Mouse (Mus musculus) embryonic facial prominence, embryonic 14.5 days (tissue): ENCODE results near the gene Sphk1. TPM values are rescaled to one million over a fixed set of nuclear protein-coding genes. Genes with fewer than 3 reads are reported as not detected.

Source experiments
- ATAC-seq: fragments of 200-750 bp; cut with Nextera tagmentation; 2 replicates; pipeline ENCODE4 v1.8.0; 2017; ENCODE audit warnings: low read depth, moderate number of reproducible peaks, moderate TSS enrichment
- DNase-seq: peaks from one replicate; pipeline ENCODE4 v3.0.0-alpha.2; 2015; ENCODE audit warnings: low spot score
- H3K27ac ChIP-seq: fragments of 300-500 bp; sonication (generic); replicated peaks from 2 replicates; pipeline ENCODE4 v1.5.1; 2014; ENCODE audit warnings: low read depth, mild to moderate bottlenecking, low read length, moderate library complexity
- H3K27me3 ChIP-seq: fragments of 300-500 bp; sonication (generic); replicated peaks from 2 replicates; pipeline ENCODE4 v1.6.1; 2014; ENCODE audit warnings: low read length; ENCODE audit not compliant: control insufficient read depth, insufficient read depth
- H3K36me3 ChIP-seq: fragments of 300-500 bp; sonication (generic); 2 replicates; pipeline ENCODE4 v1.6.1; 2014; ENCODE audit warnings: low read length, mixed read lengths; ENCODE audit not compliant: control insufficient read depth, insufficient read depth
- H3K4me1 ChIP-seq: fragments of 300-500 bp; sonication (generic); 2 replicates; pipeline ENCODE4 v1.6.1; 2014; ENCODE audit warnings: antibody characterized with exemption, low read length; ENCODE audit not compliant: control insufficient read depth, insufficient read depth
- H3K4me2 ChIP-seq: fragments of 300-500 bp; sonication (generic); 2 replicates; pipeline ENCODE4 v1.6.1; 2014; ENCODE audit warnings: low read depth, mild to moderate bottlenecking, low read length, moderate library complexity, mixed read lengths
- H3K4me3 ChIP-seq: fragments of 300-500 bp; sonication (generic); 2 replicates; pipeline ENCODE4 v1.5.1; 2014; ENCODE audit warnings: low read depth, mild to moderate bottlenecking, low read length
- H3K9ac ChIP-seq: fragments of 300-500 bp; sonication (generic); 2 replicates; pipeline ENCODE4 v1.6.1; 2014; ENCODE audit warnings: low read depth, mild to moderate bottlenecking, low read length, moderate library complexity, mixed read lengths
- H3K9me3 ChIP-seq: fragments of 300-500 bp; sonication (generic); 2 replicates; pipeline ENCODE4 v1.6.1; 2016; ENCODE audit warnings: low read length; ENCODE audit not compliant: control insufficient read depth
- WGBS: fragments of 180-500 bp; shearing (Covaris S2); extraction: QIAGEN DNeasy Blood & Tissue Kit; methylation state at CpG from one replicate; pipeline ENCODE4 v1.1.7; 2014; 5-methylcytosine and 5-hydroxymethylcytosine counted together
- polyA plus RNA-seq: library from polyadenylated mRNA; unstranded; fragments of >200 nt; fragmentation: Nextera tagmentation; extraction: Ambion mirVana; gene quantifications from 2 replicates; pipeline ENCODE4 v1.2.1, GENCODE M21; 2014

The Sphk1 gene
- polyA plus RNA-seq, 1 experiment from 2014 or later = 7.8 TPM

DNA sequence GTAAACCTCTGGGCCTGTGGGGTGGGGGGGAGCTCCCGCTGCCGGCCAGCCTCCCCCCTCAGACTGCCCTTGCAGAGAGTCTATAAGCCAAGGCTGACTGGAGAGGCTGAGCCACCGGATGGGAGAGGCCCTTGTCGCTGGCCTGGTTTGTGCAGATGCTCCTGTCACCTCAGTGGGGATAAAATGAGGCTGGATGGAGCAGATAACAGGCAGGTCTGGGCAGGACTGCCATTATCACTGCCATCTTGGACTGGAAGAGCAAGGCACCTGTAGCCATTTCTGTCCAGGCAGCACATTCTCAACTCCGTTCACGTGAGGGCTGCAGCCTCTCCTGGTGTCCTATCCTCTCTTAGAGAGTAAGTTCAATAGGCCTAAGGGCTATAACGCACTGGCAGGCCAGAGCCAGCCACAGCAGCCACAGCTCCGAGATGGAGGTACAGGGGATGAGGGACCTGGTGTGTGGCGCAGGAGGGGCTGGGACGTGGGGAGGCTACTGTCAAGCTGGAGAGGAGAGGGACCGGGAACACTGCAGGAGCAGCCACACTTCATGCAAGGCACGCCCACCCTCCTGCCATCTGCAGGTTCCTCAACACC, 7.5 kb downstream of the Sphk1 start:
- DNase-seq (no peak), ATAC-seq (no peak)
- Histone ChIP-seq H3K4me1 (peaks cover 6% of the 10 kb centered on the region), H3K4me2 (no peak overlapping the region), H3K9ac (no peak overlapping the region), H3K27me3 (peaks cover 9% of the 10 kb centered on the region; the same call in 1 of the 2 replicates), H3K9me3 (no peaks in the 10 kb centered on the region), H3K4me3 (no peak overlapping the region), H3K27ac (no peak overlapping the region), H3K36me3 (peaks cover 60% of the 10 kb centered on the region)
- 70% methylated on average over 12 of the region's 12 CpGs for WGBS

DNA sequence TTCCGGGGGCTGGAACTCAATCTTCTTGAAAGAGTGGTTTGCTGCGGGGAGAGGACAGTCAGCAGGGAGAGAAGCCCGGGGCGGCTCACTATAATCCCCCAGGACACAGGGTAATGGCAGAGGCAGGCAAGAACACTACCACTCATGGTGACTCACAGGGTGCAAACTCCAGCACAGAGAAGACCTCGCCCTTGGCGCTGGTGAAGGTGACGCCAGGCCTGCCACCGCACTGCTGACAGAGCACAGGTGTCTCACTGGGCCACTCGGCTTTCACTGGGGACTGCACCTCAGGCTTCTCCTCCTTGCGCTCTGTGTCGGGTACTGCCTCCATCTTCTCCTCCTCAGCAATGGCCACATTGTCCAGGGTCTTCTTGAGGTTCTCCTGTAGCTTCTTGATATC, 10.5 kb downstream of the Sphk1 start:
- Histone ChIP-seq H3K4me1 (no peaks in the 10 kb centered on the region), H3K4me3 (no peak overlapping the region), H3K9me3 (no peaks in the 10 kb centered on the region), H3K36me3 (peaks cover 90% of the 10 kb centered on the region), H3K27ac (no peak overlapping the region), H3K27me3 (no peaks in the 10 kb centered on the region), H3K9ac (no peak overlapping the region), H3K4me2 (no peak overlapping the region)
- DNase-seq (no peak), ATAC-seq (no peak)
- WGBS = 92% methylated on average over 6 of the region's 11 CpGs

DNA sequence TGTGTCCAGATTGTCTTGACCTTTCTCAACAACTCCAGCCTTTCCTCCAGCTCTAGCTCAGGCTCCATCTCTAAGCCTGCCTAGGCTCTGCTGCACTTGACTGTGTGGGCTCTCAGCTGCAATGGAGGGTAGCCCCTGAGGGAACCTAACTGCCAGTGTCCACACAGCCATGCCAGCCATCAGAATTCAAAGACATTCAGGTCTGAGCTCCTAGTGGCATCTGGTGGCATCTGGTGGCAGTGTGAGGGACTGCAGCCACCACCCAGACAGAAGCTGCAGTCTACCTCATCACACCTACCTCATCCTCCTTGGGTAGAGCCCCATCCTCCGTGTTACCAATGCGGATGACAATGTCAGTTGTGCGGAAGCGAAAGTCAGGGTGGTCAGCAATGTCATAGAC, 12.4 kb downstream of the Sphk1 start:
- no peak overlapping the region for H3K4me3 ChIP-seq
- H3K4me2 ChIP-seq = no peak overlapping the region
- H3K27me3 ChIP-seq = no peaks in the 10 kb centered on the region
- no peak overlapping the region for H3K27ac ChIP-seq
- no peaks in the 10 kb centered on the region for H3K4me1 ChIP-seq
- ATAC-seq = no peak
- no peaks in the 10 kb centered on the region for H3K9me3 ChIP-seq
- WGBS = 91% methylated on average over 4 of the region's 4 CpGs
- no peak for DNase-seq
- no peak overlapping the region for H3K9ac ChIP-seq
- H3K36me3 ChIP-seq = peaks cover 94% of the 10 kb centered on the region

DNA sequence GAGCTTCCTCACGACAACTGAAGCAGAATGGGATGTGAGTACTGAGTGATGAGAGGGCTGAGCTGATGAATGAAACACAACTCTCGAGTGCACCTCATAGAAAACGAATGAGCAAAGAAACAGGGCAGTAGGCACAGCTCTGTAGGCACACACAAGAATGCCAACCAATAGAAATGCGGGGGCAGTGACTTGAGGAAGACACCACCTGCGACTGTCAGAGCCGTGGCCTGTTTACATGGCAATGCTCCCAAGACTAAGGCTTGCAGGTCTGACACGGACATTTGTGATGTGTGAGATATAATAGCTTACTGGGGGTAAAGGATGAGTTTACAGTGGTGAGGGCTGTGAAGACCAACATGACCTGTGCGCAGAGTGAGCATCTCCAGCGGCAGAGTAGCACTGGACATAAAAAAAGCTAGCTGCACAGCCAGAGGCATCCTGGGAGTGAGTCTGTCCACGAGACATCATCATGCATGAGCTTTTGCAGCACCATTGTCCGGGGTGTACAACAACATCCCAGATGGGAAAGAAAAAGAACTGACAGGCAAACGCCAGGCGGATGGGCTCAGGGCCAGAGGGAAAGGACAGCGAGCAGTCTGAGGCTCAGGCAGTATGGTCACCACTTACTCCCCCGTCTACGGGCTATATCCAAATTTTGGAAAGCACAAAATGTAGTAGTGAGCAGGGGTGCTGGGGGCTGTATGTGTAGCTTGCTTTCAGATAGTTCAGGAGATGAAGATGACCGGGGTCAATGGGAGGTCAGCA, 16.8 kb downstream of the Sphk1 start:
- H3K27ac ChIP-seq = no peak overlapping the region
- H3K4me1 ChIP-seq = peaks cover 6% of the 10 kb centered on the region; the same call in 1 of the 2 replicates
- WGBS = 88% methylated on average over 17 of the region's 17 CpGs
- H3K9me3 ChIP-seq = no peaks in the 10 kb centered on the region
- ATAC-seq (no peak), DNase-seq (no peak)
- no peak overlapping the region for H3K9ac ChIP-seq
- H3K4me3 ChIP-seq = no peak overlapping the region
- no peaks in the 10 kb centered on the region for H3K27me3 ChIP-seq
- H3K4me2 ChIP-seq = no peak overlapping the region
- H3K36me3 ChIP-seq = peaks cover 58% of the 10 kb centered on the region

DNA sequence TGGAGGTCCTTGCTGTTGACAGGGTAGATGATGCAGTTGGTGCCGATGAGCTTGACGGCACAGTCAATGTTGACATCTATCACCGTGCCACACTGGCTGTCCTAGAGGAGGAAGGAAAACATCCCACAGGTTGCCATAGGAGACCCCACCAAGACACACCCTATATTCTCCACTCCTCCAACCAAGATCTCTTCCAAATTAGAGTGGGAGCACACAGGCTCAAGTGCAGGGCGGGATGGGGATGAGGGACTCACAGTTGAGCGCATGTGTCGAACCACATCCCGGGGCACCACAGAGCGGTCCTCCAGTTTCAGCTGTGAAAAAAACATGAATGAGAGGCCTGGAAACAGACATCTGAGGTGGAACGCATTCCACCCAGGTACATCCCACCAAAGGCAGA, 18.1 kb downstream of the Sphk1 start:
- Histone ChIP-seq H3K9ac (no peak overlapping the region), H3K4me3 (no peak overlapping the region), H3K9me3 (no peaks in the 10 kb centered on the region), H3K36me3 (peaks cover 45% of the 10 kb centered on the region), H3K27me3 (no peaks in the 10 kb centered on the region), H3K27ac (no peak overlapping the region), H3K4me1 (peaks cover 6% of the 10 kb centered on the region; the same call in 1 of the 2 replicates), H3K4me2 (no peak overlapping the region)
- DNase-seq (no peak), ATAC-seq (no peak)
- WGBS = 95% methylated on average over 8 of the region's 9 CpGs

DNA sequence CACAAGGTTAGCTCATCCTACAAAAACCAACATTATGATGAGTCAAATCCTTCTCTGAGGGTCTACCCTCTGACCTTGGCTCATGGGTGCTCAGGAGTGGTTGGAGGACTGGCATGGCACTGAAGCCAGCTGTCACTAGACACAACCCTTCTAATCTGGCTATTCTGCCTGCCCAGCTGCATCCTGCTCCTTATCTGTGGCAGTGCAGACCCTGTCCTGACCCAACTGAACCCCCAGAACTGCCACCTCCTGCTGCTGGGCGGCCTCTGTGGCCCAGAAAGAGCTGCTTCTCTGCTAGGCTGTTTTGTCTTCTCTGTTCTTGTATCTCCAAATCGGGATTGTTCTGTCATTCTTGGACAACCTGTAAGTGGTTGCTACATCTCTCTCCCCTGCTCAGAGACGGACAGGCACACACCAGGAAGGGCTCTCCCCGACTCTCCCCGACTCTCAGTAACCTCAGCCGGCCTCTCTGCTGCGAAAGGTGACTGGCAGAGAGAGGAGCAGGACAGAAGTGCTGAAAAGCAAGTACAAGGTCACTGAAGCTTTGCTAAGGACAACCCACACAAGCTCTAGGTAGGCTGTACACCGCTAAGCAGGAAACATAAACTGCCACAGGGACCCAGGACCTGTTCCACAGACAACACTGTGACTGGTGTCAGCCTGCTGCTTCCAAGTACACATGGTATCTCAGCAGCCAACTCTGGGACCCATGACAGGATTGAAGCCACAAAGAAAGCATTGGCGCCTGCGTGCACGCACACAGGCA, 18.7 kb downstream of the Sphk1 start:
- H3K4me1 ChIP-seq = peaks cover 6% of the 10 kb centered on the region; the same call in 1 of the 2 replicates
- H3K27me3 ChIP-seq = no peaks in the 10 kb centered on the region
- DNase-seq (no peak), ATAC-seq (no peak)
- peaks cover 39% of the 10 kb centered on the region for H3K36me3 ChIP-seq
- H3K9me3 ChIP-seq = no peaks in the 10 kb centered on the region
- H3K9ac ChIP-seq = no peak overlapping the region
- H3K4me3 ChIP-seq = no peak overlapping the region
- WGBS = 89% methylated on average over 11 of the region's 11 CpGs
- no peak overlapping the region for H3K4me2 ChIP-seq
- no peak overlapping the region; the same call in 1 of the 2 replicates for H3K27ac ChIP-seq

DNA sequence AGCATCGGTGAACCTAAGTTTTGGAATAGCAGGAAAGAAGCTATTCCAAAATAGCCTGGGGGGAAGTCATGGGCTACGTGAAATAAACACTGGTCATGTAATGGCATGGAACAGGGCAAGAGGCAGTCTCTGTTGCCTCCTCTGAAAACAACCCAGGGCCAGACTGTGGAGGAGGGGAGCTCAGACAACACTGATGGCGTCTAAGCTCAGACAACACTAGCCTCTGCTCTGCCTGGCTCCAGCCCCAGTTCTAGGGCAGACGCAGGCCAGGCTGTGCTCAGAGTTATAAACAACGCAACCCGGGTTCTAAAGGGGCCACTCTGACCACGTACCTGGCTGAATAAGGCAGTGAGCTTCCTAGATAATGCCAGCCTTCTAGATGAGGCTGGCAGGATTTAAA, 20.0 kb downstream of the Sphk1 start:
- ATAC-seq = no peak
- DNase-seq = no peak
- H3K36me3 ChIP-seq = peaks cover 26% of the 10 kb centered on the region
- H3K9ac ChIP-seq = no peak overlapping the region
- H3K27me3 ChIP-seq = no peaks in the 10 kb centered on the region
- H3K4me3 ChIP-seq = no peak overlapping the region
- peaks cover 6% of the 10 kb centered on the region; the same call in 1 of the 2 replicates for H3K4me1 ChIP-seq
- no peaks in the 10 kb centered on the region for H3K9me3 ChIP-seq
- H3K27ac ChIP-seq = no peak overlapping the region
- no peak overlapping the region for H3K4me2 ChIP-seq
- 55% methylated on average over 7 of the region's 7 CpGs for WGBS

DNA sequence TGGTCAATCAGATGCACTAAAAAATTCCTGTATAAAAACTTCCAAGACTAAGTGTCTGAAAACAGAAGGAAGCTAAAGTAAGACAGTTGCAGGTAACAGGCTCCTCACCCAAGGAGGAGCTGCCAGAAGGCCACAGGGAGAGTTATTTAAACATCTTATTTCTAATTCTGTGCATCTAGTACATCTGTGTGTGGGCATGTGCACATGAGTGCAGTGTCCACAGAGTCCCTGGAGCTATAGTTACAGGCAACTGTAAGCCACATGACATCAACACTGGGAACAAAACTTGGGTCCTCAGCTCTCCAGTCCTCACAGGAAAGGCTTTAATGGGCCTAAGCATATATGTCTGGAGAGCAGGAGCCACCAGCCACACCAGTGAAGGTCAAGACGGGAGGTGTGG, 21.5 kb downstream of the Sphk1 start:
- no peaks in the 10 kb centered on the region for H3K27me3 ChIP-seq
- no peak overlapping the region for H3K9ac ChIP-seq
- 0 out of 2 replicates have a peak, but pooled peaks cover 13% of the 10 kb centered on the region for H3K36me3 ChIP-seq
- ATAC-seq (no peak), DNase-seq (no peak)
- no peak overlapping the region for H3K4me3 ChIP-seq
- 89% methylated on average over 1 of the region's 1 CpGs for WGBS
- no peak overlapping the region for H3K4me2 ChIP-seq
- H3K4me1 ChIP-seq = peaks cover 6% of the 10 kb centered on the region; the same call in 1 of the 2 replicates
- H3K27ac ChIP-seq = no peak overlapping the region
- H3K9me3 ChIP-seq = no peaks in the 10 kb centered on the region
